Mouse (Mus musculus): ENCODE results near the gene Vmn1r42.
"Not testable (repeated sequence)": the region's sequence is repeated elsewhere in the genome, so short reads cannot be mapped to it uniquely, and the experiment has no call there.

- not testable (repeated sequence) for TF ChIP-seq POLR2A (IDR thresholded peaks at IDR 0.05; ENCODE audit: insufficient read length, low read depth); TCF3 (IDR thresholded peaks at IDR 0.05; ENCODE audit: insufficient read length, low read depth); MAX (IDR thresholded peaks at IDR 0.05; ENCODE audit: low read depth); E2F4 (IDR thresholded peaks at IDR 0.05; ENCODE audit: insufficient read depth); POLR2AphosphoS2 (IDR thresholded peaks at IDR 0.05; ENCODE audit: insufficient read length, low read depth); TCF12 (IDR thresholded peaks at IDR 0.05; ENCODE audit: insufficient read depth, poor library complexity, severe bottlenecking); MYOD1 (IDR thresholded peaks at IDR 0.05; ENCODE audit: control insufficient read depth in 1 of 3, insufficient read length in 2 of 3, low read depth in 2 of 3); REST (IDR thresholded peaks at IDR 0.05; ENCODE audit: insufficient read depth, insufficient read length); USF1 (IDR thresholded peaks at IDR 0.05; ENCODE audit: low read depth); SRF (IDR thresholded peaks at IDR 0.05; ENCODE audit: control insufficient read depth, insufficient read length, low read depth)
Observed at GRCm38 (mm10) chr6:89876313-89876712, at the start of gene Vmn1r42, which contains the start of gene Vmn1r43.

Data from myocyte (in vitro differentiated cells).